Mouse (Mus musculus): ENCODE results near the gene Pknox2.

DNA sequence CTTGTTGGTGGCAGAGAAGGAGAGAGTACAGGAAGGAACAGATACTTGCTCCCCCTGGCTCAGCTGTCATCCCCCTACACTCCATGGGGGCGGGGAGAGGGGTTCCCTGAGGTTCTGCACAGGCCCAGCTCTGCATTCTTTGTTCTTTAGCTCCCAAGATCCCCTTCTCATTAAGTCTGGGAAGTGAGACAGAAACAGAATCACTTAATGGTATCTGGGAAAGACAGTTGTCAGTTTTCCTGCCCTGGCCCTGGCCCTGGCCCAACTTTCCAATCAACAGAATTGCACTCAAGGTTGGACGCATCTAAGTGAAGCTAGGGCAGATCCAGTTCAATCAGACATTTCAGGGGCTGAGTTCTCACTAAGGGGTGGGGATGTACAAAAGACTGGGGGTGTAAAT lies 36.0 kb upstream of the Pknox2 start:
- no peak for TF ChIP-seq CTCF (IDR thresholded peaks at IDR 0.05; ENCODE audit: low read depth, low read length)
- no peak for TF ChIP-seq POLR2A (IDR thresholded peaks at IDR 0.05; ENCODE audit: borderline replicate concordance, low read depth, low read length)

Measured in bone marrow macrophage, adult 2 months (primary cell).